Mouse (Mus musculus) intestine, embryonic 16.5 days (tissue): ENCODE results near the gene Kcnc2. TPM values are rescaled to one million over a fixed set of nuclear protein-coding genes. Genes with fewer than 3 reads are reported as not detected.

ENCODE experiments used
- ATAC-seq: fragments of 200-750 bp; cut with Nextera tagmentation; 2 replicates; pipeline ENCODE4 v1.8.0; 2017; ENCODE audit warnings: moderate TSS enrichment, moderate library complexity
- H3K27ac ChIP-seq: fragments of 300-500 bp; sonication (generic); 2 replicates; pipeline ENCODE4 v1.5.1; 2014; ENCODE audit warnings: mild to moderate bottlenecking, low read length
- H3K27me3 ChIP-seq: fragments of 300-500 bp; sonication (generic); replicated peaks from 2 replicates; pipeline ENCODE4 v1.6.1; 2014; ENCODE audit warnings: low read length, control low read depth, mixed read lengths; ENCODE audit not compliant: control insufficient read depth, insufficient read depth
- H3K36me3 ChIP-seq: fragments of 300-500 bp; sonication (generic); 2 replicates; pipeline ENCODE4 v1.6.1; 2014; ENCODE audit warnings: low read length, control low read depth; ENCODE audit not compliant: control insufficient read depth, insufficient read depth
- H3K4me1 ChIP-seq: fragments of 300-500 bp; sonication (generic); 2 replicates; pipeline ENCODE4 v1.6.1; 2014; ENCODE audit warnings: low read length, control low read depth, mixed read lengths; ENCODE audit not compliant: control insufficient read depth, insufficient read depth
- H3K4me2 ChIP-seq: fragments of 300-500 bp; sonication (generic); 2 replicates; pipeline ENCODE4 v1.6.1; 2014; ENCODE audit warnings: low read depth, low read length, control low read depth
- H3K4me3 ChIP-seq: fragments of 300-500 bp; sonication (generic); 2 replicates; pipeline ENCODE4 v1.5.1; 2014; ENCODE audit warnings: mild to moderate bottlenecking, low read length
- H3K9ac ChIP-seq: fragments of 300-500 bp; sonication (generic); 2 replicates; pipeline ENCODE4 v1.6.1; 2014; ENCODE audit warnings: low read depth, low read length
- H3K9me3 ChIP-seq: fragments of 300-500 bp; sonication (generic); 2 replicates; pipeline ENCODE4 v1.6.1; 2016; ENCODE audit warnings: low read length, control low read depth; ENCODE audit not compliant: control insufficient read depth
- WGBS: fragments of 180-500 bp; shearing (Covaris S2); extraction: QIAGEN DNeasy Blood & Tissue Kit; methylation state at CpG from one replicate; pipeline ENCODE4 v1.1.7; 2014; 5-methylcytosine and 5-hydroxymethylcytosine counted together
- polyA plus RNA-seq: library from polyadenylated mRNA; unstranded; fragments of >200 nt; fragmentation: Nextera tagmentation; extraction: Ambion mirVana; gene quantifications from 2 replicates; pipeline ENCODE4 v1.2.1, GENCODE M21; 2015

Kcnc2 gene
- polyA plus RNA-seq, 1 experiment from 2014 or later = 0.28 TPM

- peak; percentile 83 for ATAC-seq
- under 1% methylated on average over 43 of the region's 43 CpGs for WGBS
These were observed 761 bp upstream of the Kcnc2 start for GRCm38 (mm10) chr10:112269939-112270781.

DNA sequence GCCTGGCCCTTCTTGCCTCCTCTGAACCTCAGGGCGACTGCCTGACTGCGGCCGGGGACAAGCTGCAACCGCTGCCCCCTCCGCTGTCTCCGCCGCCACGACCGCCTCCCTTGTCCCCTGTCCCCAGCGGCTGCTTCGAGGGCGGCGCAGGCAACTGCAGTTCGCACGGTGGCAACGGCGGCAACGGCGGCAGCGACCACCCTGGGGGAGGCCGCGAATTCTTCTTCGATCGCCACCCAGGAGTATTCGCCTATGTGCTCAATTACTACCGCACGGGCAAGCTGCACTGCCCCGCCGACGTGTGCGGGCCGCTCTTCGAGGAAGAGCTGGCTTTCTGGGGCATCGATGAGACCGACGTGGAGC is 863 bp downstream of the Kcnc2 start:
- peak overlapping the region; percentile 41 for H3K4me3 ChIP-seq
- H3K9me3 ChIP-seq = no peaks in the 10 kb centered on the region
- H3K27me3 ChIP-seq = peaks cover 30% of the 10 kb centered on the region
- H3K36me3 ChIP-seq = no peaks in the 10 kb centered on the region
- H3K4me2 ChIP-seq = peak overlapping the region; percentile 88
- peaks cover 18% of the 10 kb centered on the region for H3K4me1 ChIP-seq
- no peak overlapping the region for H3K27ac ChIP-seq
- peak; percentile 24; the same call in 1 of the 2 replicates for ATAC-seq
- H3K9ac ChIP-seq = peak overlapping the region; percentile 29; the same call in 1 of the 2 replicates
- WGBS = 0% methylated on average over 33 of the region's 36 CpGs

More at GRCm38 (mm10) chr10:112269939-112270781, 761 bp upstream of the Kcnc2 start:
- Histone ChIP-seq H3K36me3 (no peaks in the 10 kb centered on the region), H3K9ac (peak overlapping the region; percentile 62), H3K4me2 (peak overlapping the region; percentile 88), H3K27ac (no peak overlapping the region), H3K9me3 (no peaks in the 10 kb centered on the region), H3K4me1 (peaks cover 18% of the 10 kb centered on the region), H3K27me3 (peaks cover 30% of the 10 kb centered on the region), H3K4me3 (peak overlapping the region; percentile 52)

DNA sequence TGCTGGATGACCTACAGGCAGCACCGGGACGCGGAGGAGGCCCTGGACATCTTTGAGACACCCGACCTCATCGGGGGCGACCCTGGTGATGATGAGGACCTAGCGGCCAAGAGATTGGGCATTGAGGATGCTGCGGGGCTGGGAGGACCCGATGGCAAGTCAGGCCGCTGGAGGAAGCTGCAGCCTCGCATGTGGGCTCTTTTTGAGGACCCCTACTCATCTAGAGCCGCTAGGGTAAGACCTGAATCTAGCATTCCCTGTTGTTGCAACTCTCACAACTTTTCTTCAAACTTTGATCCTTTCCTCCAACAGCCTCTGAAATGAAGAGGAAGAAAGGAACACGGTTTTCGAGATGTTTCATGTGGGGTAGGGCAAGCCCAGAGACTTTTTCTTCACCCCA is 1.2 kb downstream of the Kcnc2 start:
- H3K27me3 ChIP-seq = peaks cover 30% of the 10 kb centered on the region
- 11% methylated on average over 14 of the region's 14 CpGs for WGBS
- no peaks in the 10 kb centered on the region for H3K9me3 ChIP-seq
- H3K4me3 ChIP-seq = peak overlapping the region; percentile 41
- no peak overlapping the region for H3K27ac ChIP-seq
- H3K4me1 ChIP-seq = peaks cover 18% of the 10 kb centered on the region
- ATAC-seq = no peak
- H3K4me2 ChIP-seq = peak overlapping the region; percentile 88
- no peaks in the 10 kb centered on the region for H3K36me3 ChIP-seq
- H3K9ac ChIP-seq = peak overlapping the region; percentile 29; the same call in 1 of the 2 replicates

DNA sequence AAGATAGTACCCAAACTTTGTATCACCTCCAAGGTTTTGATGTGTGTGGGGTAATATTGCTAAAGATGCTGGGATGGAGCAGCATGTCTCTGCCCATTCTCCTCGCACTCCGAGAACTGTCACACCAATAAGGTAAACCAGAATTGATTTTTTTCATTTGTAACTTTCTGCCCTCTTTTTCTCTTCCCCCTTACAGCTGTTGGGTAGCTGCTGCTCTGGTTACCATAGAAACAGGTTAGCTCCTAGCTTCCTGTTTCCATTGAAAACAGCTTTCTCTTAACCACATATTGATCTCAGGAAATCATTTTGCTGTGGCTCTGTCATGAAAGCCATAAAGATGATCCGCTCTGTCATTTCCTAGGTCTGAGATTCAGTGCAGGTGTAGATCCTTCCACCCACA is 7.1 kb downstream of the Kcnc2 start:
- Histone ChIP-seq H3K27me3 (no peaks in the 10 kb centered on the region; the same call in 1 of the 2 replicates), H3K9me3 (no peaks in the 10 kb centered on the region), H3K4me3 (no peak overlapping the region), H3K36me3 (no peaks in the 10 kb centered on the region), H3K4me2 (no peak overlapping the region), H3K4me1 (no peaks in the 10 kb centered on the region), H3K9ac (no peak overlapping the region), H3K27ac (no peak overlapping the region)
- ATAC-seq = no peak
- WGBS = 73% methylated on average over 3 of the region's 3 CpGs

DNA sequence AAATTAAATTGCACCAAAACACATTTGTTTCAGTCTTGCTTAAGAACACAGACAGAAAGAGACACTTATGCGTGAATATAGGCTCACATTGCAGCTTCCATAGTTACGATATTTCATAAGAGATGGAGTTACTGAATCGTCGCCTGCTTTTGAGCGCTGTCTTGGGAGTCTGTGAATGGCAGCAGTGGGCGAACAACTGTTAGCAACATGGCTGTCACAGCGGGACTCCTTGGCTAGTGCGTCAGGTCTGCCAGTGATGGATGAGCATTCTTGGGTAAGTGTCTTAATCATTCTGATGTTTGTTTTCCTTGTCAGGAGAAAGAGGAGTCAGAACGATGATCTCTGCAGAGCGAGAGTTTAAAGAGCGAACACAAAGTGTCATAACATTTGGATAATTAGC is 44.2 kb downstream of the Kcnc2 start:
- no peaks in the 10 kb centered on the region for H3K9me3 ChIP-seq
- no peak overlapping the region for H3K4me2 ChIP-seq
- no peaks in the 10 kb centered on the region for H3K27me3 ChIP-seq
- no peak for ATAC-seq
- H3K36me3 ChIP-seq = no peaks in the 10 kb centered on the region
- H3K27ac ChIP-seq = no peak overlapping the region
- 35% methylated on average over 11 of the region's 11 CpGs for WGBS
- H3K9ac ChIP-seq = no peak overlapping the region
- H3K4me3 ChIP-seq = no peak overlapping the region
- no peaks in the 10 kb centered on the region for H3K4me1 ChIP-seq

GRCm38 (mm10) chr10:112317783-112318182 is 46.9 kb downstream of the Kcnc2 start:
- no peak overlapping the region for H3K9ac ChIP-seq
- 82% methylated on average over 1 of the region's 1 CpGs for WGBS
- H3K9me3 ChIP-seq = no peaks in the 10 kb centered on the region
- no peak overlapping the region for H3K27ac ChIP-seq
- no peak overlapping the region for H3K4me2 ChIP-seq
- H3K36me3 ChIP-seq = no peaks in the 10 kb centered on the region
- ATAC-seq = no peak
- no peaks in the 10 kb centered on the region for H3K27me3 ChIP-seq
- H3K4me1 ChIP-seq = no peaks in the 10 kb centered on the region
- no peak overlapping the region for H3K4me3 ChIP-seq

DNA sequence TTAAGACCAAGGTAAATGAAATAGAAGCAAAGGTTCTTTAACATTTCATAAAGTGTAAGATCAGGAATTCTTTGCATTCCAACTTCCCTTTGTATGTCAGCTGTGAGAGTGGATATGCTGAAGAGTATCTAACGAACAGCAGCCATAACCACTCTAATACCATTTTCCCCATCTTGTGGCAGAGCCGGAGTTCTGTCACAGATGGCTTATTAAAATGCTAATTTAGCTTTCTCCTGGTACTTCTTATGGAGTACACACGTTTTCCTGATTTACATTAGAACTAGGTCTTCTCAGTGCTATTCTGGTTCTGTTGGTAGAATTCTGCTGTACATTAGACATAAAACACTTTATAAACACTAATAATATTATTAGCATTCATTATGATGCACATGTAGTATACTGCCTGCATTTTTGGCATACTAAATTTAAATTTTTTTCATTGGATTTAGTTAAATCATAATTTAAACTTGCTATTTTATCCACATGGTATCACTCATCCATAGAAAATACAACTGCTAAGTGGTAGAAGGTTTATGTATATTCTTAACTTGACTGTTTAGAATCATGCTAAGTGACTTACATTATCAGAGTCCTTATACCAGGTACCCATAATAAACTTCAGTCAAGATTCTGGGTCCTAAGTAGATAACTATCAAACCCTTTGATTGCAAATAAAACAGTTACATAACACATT is 86.9 kb downstream of the Kcnc2 start:
- 70% methylated on average over 3 of the region's 3 CpGs for WGBS
- H3K27ac ChIP-seq = no peak overlapping the region
- no peaks in the 10 kb centered on the region for H3K9me3 ChIP-seq
- no peaks in the 10 kb centered on the region for H3K27me3 ChIP-seq
- H3K4me3 ChIP-seq = no peak overlapping the region
- no peak for ATAC-seq
- H3K36me3 ChIP-seq = no peaks in the 10 kb centered on the region
- no peak overlapping the region for H3K9ac ChIP-seq
- H3K4me1 ChIP-seq = no peaks in the 10 kb centered on the region
- no peak overlapping the region for H3K4me2 ChIP-seq

- H3K4me1 ChIP-seq = no peaks in the 10 kb centered on the region
- no peak overlapping the region for H3K4me2 ChIP-seq
- H3K9me3 ChIP-seq = no peaks in the 10 kb centered on the region
- no peak for ATAC-seq
- no peaks in the 10 kb centered on the region for H3K36me3 ChIP-seq
- H3K27me3 ChIP-seq = no peaks in the 10 kb centered on the region
- no peak overlapping the region for H3K9ac ChIP-seq
- WGBS = 77% methylated on average over 8 of the region's 8 CpGs
- H3K27ac ChIP-seq = no peak overlapping the region
- H3K4me3 ChIP-seq = no peak overlapping the region
These were observed 87.4 kb downstream of the Kcnc2 start for GRCm38 (mm10) chr10:112358363-112358704.

DNA sequence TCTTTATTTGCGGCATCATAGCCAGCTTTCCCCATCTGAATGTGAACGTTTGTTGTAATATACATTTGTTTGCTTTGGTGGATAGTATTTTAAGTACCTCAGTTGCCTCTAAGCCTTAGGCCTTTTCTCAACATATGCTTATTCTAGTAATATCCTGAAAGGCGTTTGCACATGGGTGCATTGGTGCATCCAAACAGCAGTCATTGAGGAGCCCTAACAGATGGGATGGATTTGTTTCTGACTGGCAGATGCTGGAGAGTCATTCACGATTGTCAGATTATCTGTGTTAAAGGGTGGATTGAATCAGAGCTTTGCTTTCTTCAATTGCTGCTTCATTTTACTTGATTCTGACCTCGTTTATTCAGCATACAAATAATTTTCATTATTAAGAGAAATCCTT is 89.8 kb downstream of the Kcnc2 start:
- Histone ChIP-seq H3K27ac (no peak overlapping the region), H3K9ac (no peak overlapping the region), H3K36me3 (no peaks in the 10 kb centered on the region), H3K27me3 (no peaks in the 10 kb centered on the region), H3K4me3 (no peak overlapping the region), H3K4me2 (no peak overlapping the region), H3K9me3 (no peaks in the 10 kb centered on the region), H3K4me1 (no peaks in the 10 kb centered on the region)
- 75% methylated on average over 5 of the region's 5 CpGs for WGBS
- no peak for ATAC-seq
